Mouse (Mus musculus) ovary, adult 18-20 months (tissue): ENCODE data around the gene Gm49711.
A peak's percentile ranks its signal among the peaks of the same experiment; 100 is the strongest.

ENCODE experiments used
- DNase-seq: peaks from one replicate; pipeline ENCODE4 v3.0.0; 2022; ENCODE audit warnings: low spot score, mixed read lengths

The Gm49711 gene

DNA sequence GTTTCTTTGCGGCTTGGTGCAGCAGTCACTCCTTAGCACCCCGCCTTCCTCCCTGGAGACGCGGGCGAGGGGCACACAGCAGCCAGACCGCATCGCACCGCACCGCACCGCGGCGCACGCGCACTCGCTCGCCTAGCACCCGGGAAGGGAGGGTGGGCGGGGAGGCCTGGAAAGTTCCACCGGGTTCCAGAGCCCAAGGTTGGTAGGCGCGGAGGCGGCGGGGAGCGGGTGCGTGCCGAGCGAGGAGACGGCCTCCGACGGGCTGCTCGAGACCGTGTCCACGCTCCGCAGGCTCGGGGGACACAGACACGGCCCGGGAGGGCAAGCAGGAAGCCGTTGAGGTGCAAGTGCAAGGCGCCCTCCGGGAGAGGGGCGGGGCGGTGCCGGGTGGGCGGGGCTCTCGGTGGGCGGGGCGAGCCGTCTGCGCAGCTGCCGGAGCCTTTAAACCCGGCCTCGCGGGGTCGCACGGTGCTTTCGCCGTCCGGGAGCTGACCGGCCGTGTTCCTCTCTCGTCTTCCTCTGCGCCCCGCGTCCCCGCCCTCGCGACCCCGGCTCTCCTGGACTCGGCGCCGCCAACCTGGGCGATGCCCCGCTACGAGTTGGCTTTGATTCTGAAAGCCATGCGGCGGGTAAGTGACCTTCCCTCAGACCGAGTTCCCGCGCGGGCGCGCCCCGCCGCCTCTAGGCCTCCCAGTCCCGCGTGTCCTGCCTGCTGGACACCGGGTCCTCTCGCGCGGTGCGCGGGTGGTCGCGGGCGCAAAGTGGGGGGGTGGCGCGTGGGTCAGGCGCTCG, at the start of gene Gm49711, which contains the start of the genes Mrps6 and Slc5a3:
TSS of gene Gm49711 (plus strand) at position 465 of the 792 bp plus-strand sequence.
TSS of gene Mrps6 (plus strand) at position 419 of the 792 bp plus-strand sequence.
TSS of gene Slc5a3 (plus strand) at position 471 of the 792 bp plus-strand sequence.
- DNase-seq: peak; percentile 75

DNA sequence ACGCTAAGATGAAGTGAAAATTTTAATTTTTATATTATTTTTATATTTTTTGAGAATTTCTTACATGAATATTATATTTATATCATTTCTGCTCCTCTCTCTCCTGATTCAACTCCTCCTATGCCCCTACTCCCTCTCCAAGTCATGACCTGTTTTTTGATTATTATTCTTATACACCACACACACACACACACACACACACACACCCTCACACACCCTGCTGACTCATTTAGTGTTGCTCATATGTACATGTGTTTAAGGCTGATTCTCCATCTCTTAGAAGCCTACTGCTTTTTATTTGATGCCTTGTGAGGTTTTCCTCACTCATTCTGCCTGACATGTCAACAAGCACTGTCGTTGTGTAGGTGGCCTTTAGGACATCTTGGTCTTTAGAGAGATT, 48.5 kb upstream of the Gm49711 start:
- no peak for DNase-seq

- DNase-seq: no peak
Measured at GRCm38 (mm10) chr16:92016792-92017191, 41.3 kb upstream of the Gm49711 start.

- DNase-seq: no peak
Measured at GRCm38 (mm10) chr16:92019141-92020118, 38.7 kb upstream of the Gm49711 start.

GRCm38 (mm10) chr16:92021656-92022400, 36.3 kb upstream of the Gm49711 start:
- no peak for DNase-seq

GRCm38 (mm10) chr16:92022494-92023283, 35.4 kb upstream of the Gm49711 start:
- no peak for DNase-seq

GRCm38 (mm10) chr16:92033286-92033685, 24.8 kb upstream of the Gm49711 start:
- DNase-seq: no peak

GRCm38 (mm10) chr16:92034676-92035075, 23.4 kb upstream of the Gm49711 start:
- DNase-seq: no peak

DNA sequence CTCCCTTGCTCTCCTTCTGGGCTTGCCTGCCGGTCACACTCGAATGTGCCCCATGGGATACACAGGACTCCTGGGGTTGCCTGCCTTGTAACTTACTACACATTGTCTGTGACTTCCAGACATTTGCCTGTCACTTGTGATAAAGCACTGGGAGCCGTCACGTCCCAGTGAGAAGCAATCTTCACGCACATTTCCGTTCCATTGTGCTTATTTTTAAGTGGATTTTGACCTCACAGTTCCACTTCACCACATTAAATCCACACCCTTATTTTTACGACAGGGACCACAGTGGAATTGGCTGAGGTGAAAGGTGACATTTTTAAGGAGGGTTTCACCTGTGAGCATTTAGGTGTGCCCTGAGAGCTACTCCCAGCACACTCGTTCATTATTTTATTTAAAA, 21.4 kb upstream of the Gm49711 start:
- no peak for DNase-seq

DNA sequence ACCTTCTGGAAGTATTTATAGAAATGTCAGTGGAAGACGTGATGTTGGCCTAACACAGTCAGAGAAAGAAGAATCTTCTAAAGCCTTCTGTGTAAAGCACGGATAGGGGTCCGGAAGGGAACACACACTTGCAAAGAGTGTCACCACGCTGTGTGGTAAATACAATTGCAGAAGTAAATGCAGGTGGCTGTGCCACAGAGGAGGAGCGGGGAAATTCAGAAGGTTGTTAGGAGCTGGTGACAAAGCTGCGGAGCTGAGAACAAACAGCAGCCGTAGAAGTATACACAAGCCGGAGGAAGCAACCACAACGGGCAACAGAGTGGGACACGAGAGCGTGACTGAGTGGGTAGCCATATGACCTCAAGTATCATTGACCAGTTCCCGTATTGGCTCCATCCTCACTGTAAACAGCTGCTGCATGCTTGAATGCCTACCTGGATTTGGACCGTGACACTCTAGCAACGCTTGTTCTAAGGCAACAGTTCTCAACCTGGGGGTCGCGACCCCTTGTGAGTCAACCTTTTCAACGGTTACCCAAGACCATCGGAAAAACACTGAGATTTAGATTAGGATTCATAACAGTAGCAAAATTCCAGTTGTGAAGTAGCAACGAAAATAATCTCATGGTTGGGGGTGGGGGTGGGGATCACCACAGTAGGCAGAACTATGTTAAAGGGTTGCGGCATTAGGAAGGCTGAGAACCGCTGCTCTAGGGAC, 20.1 kb upstream of the Gm49711 start:
- no peak for DNase-seq

DNA sequence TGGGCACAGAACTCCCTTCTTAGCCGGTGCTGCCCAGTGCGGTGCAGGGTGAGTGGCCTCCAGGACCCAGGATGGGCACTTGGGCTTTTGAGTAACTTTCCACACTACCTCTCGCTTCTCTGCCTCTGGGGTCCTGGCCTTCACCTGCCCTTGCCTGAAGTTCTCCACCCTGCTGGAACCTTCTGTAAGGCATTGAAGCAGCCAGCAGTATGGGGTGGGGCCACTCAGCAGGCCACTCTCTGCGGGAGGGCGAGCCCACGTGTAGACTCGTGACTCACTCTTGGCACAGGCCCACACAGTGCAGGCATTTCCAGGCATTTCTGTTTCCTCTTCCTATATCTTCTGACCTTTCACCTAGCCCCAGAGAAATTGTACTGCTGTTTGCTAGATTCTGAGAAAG, 18.7 kb upstream of the Gm49711 start:
- no peak for DNase-seq

DNA sequence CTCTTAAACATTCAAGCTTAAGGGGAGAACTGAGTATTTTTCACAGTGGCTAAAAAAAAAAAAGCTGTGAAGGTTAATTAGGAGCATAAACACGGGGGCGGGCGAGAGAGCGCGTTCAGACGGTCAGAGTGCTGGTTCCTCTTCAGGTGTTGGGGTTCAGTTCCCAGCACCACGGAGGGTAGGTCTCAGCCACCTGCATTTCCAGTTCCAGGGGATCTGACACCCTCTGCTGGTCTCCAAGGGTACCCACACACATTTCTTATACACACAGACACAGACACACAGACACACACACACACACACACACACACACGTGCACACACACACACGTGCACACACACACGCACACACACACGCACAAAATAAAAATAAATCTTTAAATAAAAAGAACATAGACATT, 18.1 kb upstream of the Gm49711 start:
- no peak for DNase-seq

DNA sequence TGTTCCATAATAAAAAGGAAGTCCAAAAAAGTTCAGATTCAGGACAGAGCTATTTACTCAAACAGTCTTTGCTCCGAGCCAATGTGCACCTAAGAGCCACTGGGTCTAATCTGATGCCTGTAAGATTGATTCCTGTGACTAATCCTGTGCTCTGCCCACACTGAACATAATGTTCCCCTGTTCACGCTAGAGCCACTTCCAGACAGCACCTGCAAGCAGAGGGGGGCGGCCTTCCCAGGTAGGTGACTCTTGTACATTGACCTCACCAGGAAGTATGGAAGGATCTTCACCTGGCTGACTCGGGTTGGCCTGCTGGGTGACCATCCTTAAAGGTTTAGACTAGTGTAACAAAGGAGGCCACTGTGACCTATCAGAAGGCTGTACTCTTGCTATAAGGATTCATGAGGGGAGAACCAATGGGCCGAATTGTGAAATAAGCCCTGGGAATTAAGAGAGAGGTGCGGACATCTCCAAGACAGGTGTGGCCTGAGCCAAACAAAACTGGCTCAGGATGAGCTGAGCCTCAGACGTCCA, 6.3 kb upstream of the Gm49711 start:
- DNase-seq: no peak

DNA sequence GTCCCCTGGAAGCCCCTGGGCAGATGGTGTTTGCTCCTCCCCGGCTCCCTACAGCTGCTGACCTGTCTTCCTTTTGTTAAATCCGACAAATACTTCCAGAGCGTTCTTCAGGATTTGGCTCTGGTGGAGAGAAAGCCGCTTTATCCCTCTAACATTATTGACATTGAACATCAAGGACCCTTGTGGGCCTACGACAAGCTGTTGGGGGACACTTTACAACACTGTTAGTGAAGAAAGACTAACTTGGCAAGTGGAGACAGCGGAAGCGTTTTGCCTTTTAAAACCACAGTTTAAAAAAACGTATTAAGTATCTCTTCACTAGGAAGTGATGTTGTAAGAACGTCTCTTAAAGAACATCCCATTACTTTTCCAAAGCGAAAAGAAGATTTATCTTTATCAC, 5.5 kb upstream of the Gm49711 start:
- no peak for DNase-seq

GRCm38 (mm10) chr16:92056711-92057110, 1.4 kb upstream of the Gm49711 start:
- no peak for DNase-seq

GRCm38 (mm10) chr16:92057456-92057851, 662 bp upstream of the Gm49711 start:
- DNase-seq: no peak

DNA sequence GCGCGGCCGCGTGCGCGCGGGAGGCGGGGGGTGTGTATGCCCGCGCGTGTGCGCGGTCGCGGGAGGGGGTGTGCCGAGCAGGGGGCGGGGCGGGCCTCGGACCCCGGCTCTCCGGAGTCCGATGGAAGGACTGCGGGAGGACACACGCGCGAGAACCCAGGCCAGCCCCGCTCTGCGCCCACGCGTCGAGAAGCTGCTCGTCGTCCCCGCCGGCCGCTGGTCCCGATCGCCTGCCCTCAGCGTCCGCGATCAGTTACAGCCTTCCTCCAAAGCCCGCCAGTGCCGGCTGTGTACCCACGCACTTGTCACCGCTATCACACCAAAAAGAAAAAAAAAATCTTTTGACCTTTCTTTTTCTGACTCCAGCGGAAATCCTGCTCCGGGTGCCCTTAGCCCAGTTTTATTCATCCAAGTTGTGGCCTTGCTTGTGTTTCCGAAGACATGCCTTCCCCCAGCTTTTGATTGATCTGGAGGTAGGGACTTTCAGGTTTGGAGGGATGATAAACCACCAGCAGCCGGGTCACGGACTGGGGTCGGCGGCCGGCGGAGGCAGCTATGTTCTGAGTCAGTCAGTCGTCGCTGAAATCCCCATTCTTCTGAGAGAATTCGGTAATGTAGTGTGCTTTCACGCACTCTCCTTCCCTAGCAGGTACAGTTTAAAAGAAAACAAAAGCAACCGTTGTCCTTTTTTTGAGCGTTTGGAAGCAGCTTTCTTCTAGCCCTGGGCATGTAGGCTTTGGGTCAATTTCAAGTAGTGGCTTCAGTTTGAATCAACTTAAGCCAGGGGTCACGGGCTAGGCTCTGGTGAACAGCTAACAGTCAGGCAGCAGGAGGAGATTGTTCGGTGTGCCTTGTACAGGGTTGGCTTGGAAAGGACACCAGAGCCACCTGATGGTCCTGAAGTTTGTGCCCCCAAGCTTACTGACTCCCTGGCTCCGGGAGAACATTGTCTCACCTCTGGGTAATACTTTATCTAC, 816 bp downstream of the Gm49711 start:
- DNase-seq: no peak

GRCm38 (mm10) chr16:92060213-92060612, 2.1 kb downstream of the Gm49711 start:
- no peak for DNase-seq

DNA sequence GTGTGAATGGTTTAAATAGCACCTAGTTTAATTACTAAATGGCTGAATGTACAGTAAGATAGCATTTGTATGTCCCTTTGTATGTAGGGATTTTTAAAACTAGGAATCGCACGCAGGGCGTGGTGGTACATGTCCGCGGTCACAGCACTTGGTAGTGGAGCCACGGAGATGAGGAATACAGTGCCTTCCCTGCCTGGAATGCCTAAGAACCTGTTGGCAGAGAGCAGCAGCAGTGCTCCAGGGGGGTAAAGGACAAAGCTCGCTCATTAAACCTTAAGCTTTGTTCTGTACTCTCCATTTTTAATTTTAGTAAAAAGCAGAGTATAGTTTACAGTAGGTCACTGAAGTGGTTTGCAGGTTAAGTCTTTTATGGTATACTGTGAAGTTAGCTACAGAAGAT, 3.5 kb downstream of the Gm49711 start:
- no peak for DNase-seq
